9 mouse cellular contexts compared by ENCODE assay signal in genomic region chr11:76268001-76268459, GRCm38 (mm10). TPM values are rescaled to one million over a fixed set of nuclear protein-coding genes. Genes with fewer than 3 reads are reported as not detected.
A peak's percentile ranks its signal among the peaks of the same experiment; 100 is the strongest.
DNase-seq lines count a peak whose midpoint lies in the region; ATAC-seq and TF ChIP-seq lines count a peak whose summit lies in the region.
"Had no signal": no experiment of that assay in that cellular context is flagged by ENCODE, and none has a peak within 500 bp of the region (broad histone marks: within the 10 kb centered on the region; RNA-seq: fewer than 3 reads in every experiment).

No protein-coding gene starts in this region.

- H3K4me1 ChIP-seq in hindbrain, embryonic 11.5 days (replicated peaks; ENCODE audit: control insufficient read depth, insufficient read depth, low read length), result peaks cover 15% of the 10 kb centered on the region
- peaks cover 44% of the 10 kb centered on the region for H3K4me1 ChIP-seq in midbrain, embryonic 12.5 days
- peaks cover 16% of the 10 kb centered on the region for H3K4me1 ChIP-seq in heart, embryonic 12.5 days (replicated peaks)

- no peaks in the 10 kb centered on the region for H3K9me3 ChIP-seq in hindbrain, embryonic 11.5 days (ENCODE audit: control insufficient read depth, low read length)
- no peaks in the 10 kb centered on the region for H3K9me3 ChIP-seq in midbrain, embryonic 12.5 days
- H3K9me3 ChIP-seq in heart, embryonic 12.5 days (replicated peaks), result no peaks in the 10 kb centered on the region

- TF ChIP-seq CTCF in brain, embryonic 14.5 days (IDR thresholded peaks at IDR 0.05; ENCODE audit: borderline replicate concordance, extremely low read depth, insufficient read depth, insufficient read length), result no peak

- H3K4me2 ChIP-seq in hindbrain, embryonic 11.5 days (replicated peaks; ENCODE audit: low read depth, low read length), result no peak overlapping the region
- H3K4me2 ChIP-seq in midbrain, embryonic 12.5 days (replicated peaks), result peak overlapping the region; percentile 21; the same call in 1 of the 2 replicates
- no peak overlapping the region for H3K4me2 ChIP-seq in heart, embryonic 12.5 days

- H3K9ac ChIP-seq in hindbrain, embryonic 11.5 days (ENCODE audit: low read depth, low read length), result peak overlapping the region; percentile 42
- peak overlapping the region; percentile 25 for H3K9ac ChIP-seq in midbrain, embryonic 12.5 days (replicated peaks)
- H3K9ac ChIP-seq in heart, embryonic 12.5 days, result no peak overlapping the region

- peak; percentile 42 for DNase-seq in layer of hippocampus, adult 11-12 months (ENCODE audit: low spot score)
- no peak for DNase-seq in layer of hippocampus, postnatal 25 days (ENCODE audit: extremely low spot score in 1 of 2, low spot score in 1 of 2)
- DNase-seq in brain, embryonic 14.5 days (ENCODE audit: low read depth), result peak; percentile 90
- no peak for DNase-seq in hindbrain, embryonic 11.5 days (ENCODE audit: low spot score)
- DNase-seq in kidney, adult 11 months, result no peak
- DNase-seq in retina, embryonic 14.5 days (ENCODE audit: low spot score), result no peak

- peak overlapping the region; percentile 84 for H3K27ac ChIP-seq in hindbrain, embryonic 11.5 days (ENCODE audit: low read depth, low read length)
- H3K27ac ChIP-seq in midbrain, embryonic 12.5 days (replicated peaks), result peak overlapping the region; percentile 90
- no peak overlapping the region for H3K27ac ChIP-seq in heart, embryonic 12.5 days (ENCODE audit: poor library complexity, severe bottlenecking)
- H3K27ac ChIP-seq: kidney, postnatal 0 days had no signal

- H3K27me3 ChIP-seq in hindbrain, embryonic 11.5 days (ENCODE audit: control insufficient read depth, insufficient read depth, low read length), result no peaks in the 10 kb centered on the region
- peaks cover 15% of the 10 kb centered on the region; the same call in 1 of the 2 replicates for H3K27me3 ChIP-seq in midbrain, embryonic 12.5 days
- H3K27me3 ChIP-seq in heart, embryonic 12.5 days (replicated peaks), result no peaks in the 10 kb centered on the region; the same call in 1 of the 2 replicates

- TF ChIP-seq POLR2A in brain, embryonic 14.5 days (IDR thresholded peaks at IDR 0.05; ENCODE audit: borderline replicate concordance, extremely low read depth, insufficient read depth, insufficient read length, poor library complexity, severe bottlenecking), result no peak

- H3K36me3 ChIP-seq in hindbrain, embryonic 11.5 days (ENCODE audit: control insufficient read depth, insufficient read depth, low read length), result no peaks in the 10 kb centered on the region
- peaks cover 22% of the 10 kb centered on the region for H3K36me3 ChIP-seq in midbrain, embryonic 12.5 days
- H3K36me3 ChIP-seq in heart, embryonic 12.5 days, result peaks cover 20% of the 10 kb centered on the region

- H3K4me3 ChIP-seq in hindbrain, embryonic 11.5 days (ENCODE audit: low read depth, low read length), result no peak overlapping the region
- H3K4me3 ChIP-seq in midbrain, embryonic 12.5 days, result no peak overlapping the region
- H3K4me3 ChIP-seq in heart, embryonic 12.5 days, result no peak overlapping the region

- peak; percentile 55 for ATAC-seq in hindbrain, embryonic 11.5 days (ENCODE audit: low FRiP score)
- ATAC-seq in midbrain, embryonic 12.5 days (ENCODE audit: low FRiP score, low read depth), result peak; percentile 77
- ATAC-seq in heart, embryonic 12.5 days (ENCODE audit: insufficient number of reproducible peaks, low FRiP score), result no peak

- 27% methylated on average over 5 of the region's 5 CpGs for WGBS in hindbrain, embryonic 11.5 days
- WGBS in midbrain, embryonic 12.5 days, result 5% methylated on average over 5 of the region's 5 CpGs
- WGBS in heart, embryonic 12.5 days, result 61% methylated on average over 5 of the region's 5 CpGs

RNA-seq across cellular contexts. Expression of gene Glod4, which starts 24.5 kb away (rescaled TPM):
- total RNA-seq in layer of hippocampus, postnatal 25 days (2021), result 10 to 100 TPM; 51.0 to 57.8 TPM
- 31.5 and 41.0 TPM in 2 replicates for polyA plus RNA-seq in brain, embryonic 14.5 days (2012; rRNA removed)
- 132 and 140 TPM in 2 replicates for polyA plus RNA-seq in hindbrain, embryonic 11.5 days (2014; fragmentation: Nextera tagmentation; extraction: Ambion mirVana)
- polyA plus RNA-seq in midbrain, embryonic 12.5 days (2016; fragmentation: Nextera tagmentation; extraction: Ambion mirVana), result 113 and 116 TPM in 2 replicates
- polyA plus RNA-seq in heart, embryonic 12.5 days (2016; fragmentation: Nextera tagmentation; extraction: Ambion mirVana), result 111 TPM in 2 replicates

RNA-seq across cellular contexts. Expression of gene Mrm3, which starts 24.5 kb away (rescaled TPM):
- 10 to 100 TPM; 17.2 to 17.4 TPM for total RNA-seq in layer of hippocampus, postnatal 25 days (2021)
- 11.6 and 12.9 TPM in 2 replicates for polyA plus RNA-seq in brain, embryonic 14.5 days (2012; rRNA removed)
- polyA plus RNA-seq in hindbrain, embryonic 11.5 days (2014; fragmentation: Nextera tagmentation; extraction: Ambion mirVana), result 21.9 and 22.4 TPM in 2 replicates
- polyA plus RNA-seq in midbrain, embryonic 12.5 days (2016; fragmentation: Nextera tagmentation; extraction: Ambion mirVana), result 16.4 and 17.7 TPM in 2 replicates
- 20.4 and 24.2 TPM in 2 replicates for polyA plus RNA-seq in heart, embryonic 12.5 days (2016; fragmentation: Nextera tagmentation; extraction: Ambion mirVana)

RNA-seq across cellular contexts. Expression of gene Gemin4, which starts 50.6 kb away (rescaled TPM):
- 10 to 100 TPM in 1 of 2 experiments, 1 to 10 TPM in 1; 7.2 to 11.7 TPM for total RNA-seq in layer of hippocampus, postnatal 25 days (2021)
- polyA plus RNA-seq in brain, embryonic 14.5 days (2012; rRNA removed), result 12.0 and 12.5 TPM in 2 replicates
- 31.4 and 36.8 TPM in 2 replicates for polyA plus RNA-seq in hindbrain, embryonic 11.5 days (2014; fragmentation: Nextera tagmentation; extraction: Ambion mirVana)
- polyA plus RNA-seq in midbrain, embryonic 12.5 days (2016; fragmentation: Nextera tagmentation; extraction: Ambion mirVana), result 26.2 and 33.1 TPM in 2 replicates
- polyA plus RNA-seq in heart, embryonic 12.5 days (2016; fragmentation: Nextera tagmentation; extraction: Ambion mirVana), result 19.0 and 25.7 TPM in 2 replicates

RNA-seq across cellular contexts. Expression of gene Dbil5, which starts 50.6 kb away (rescaled TPM):
- 1 to 10 TPM; 1.2 to 1.4 TPM for total RNA-seq in layer of hippocampus, postnatal 25 days (2021)
- polyA plus RNA-seq in brain, embryonic 14.5 days (2012; rRNA removed), result 0.24 and 0.75 TPM in 2 replicates
- polyA plus RNA-seq in hindbrain, embryonic 11.5 days (2014; fragmentation: Nextera tagmentation; extraction: Ambion mirVana), result 0.66 TPM in 1 of 2 replicates, not detected in the other
- polyA plus RNA-seq in midbrain, embryonic 12.5 days (2016; fragmentation: Nextera tagmentation; extraction: Ambion mirVana), result 0.88 TPM in 1 of 2 replicates, not detected in the other
- 0.64 and 0.72 TPM in 2 replicates for polyA plus RNA-seq in heart, embryonic 12.5 days (2016; fragmentation: Nextera tagmentation; extraction: Ambion mirVana)

Comparison
In these comparisons a context has a peak if more than half of its experiments do, and no peak if none do; other contexts are left out.
1. DNase-seq: peak in layer of hippocampus, adult 11-12 months (single experiment) and brain, embryonic 14.5 days (single experiment); none in layer of hippocampus, postnatal 25 days (0 of 2), hindbrain, embryonic 11.5 days (single experiment), kidney, adult 11 months (single experiment) and retina, embryonic 14.5 days (single experiment).